Mouse (Mus musculus): ENCODE data around the gene 1700022I11Rik.

1700022I11Rik gene

GRCm38 (mm10) chr4:42969304-42969703 is at the start of gene 1700022I11Rik:
TSS of gene 1700022I11Rik (plus strand) at chr4:42969604.
- DNase-seq (ENCODE audit: low spot score in 2 of 2) = no peak

DNA sequence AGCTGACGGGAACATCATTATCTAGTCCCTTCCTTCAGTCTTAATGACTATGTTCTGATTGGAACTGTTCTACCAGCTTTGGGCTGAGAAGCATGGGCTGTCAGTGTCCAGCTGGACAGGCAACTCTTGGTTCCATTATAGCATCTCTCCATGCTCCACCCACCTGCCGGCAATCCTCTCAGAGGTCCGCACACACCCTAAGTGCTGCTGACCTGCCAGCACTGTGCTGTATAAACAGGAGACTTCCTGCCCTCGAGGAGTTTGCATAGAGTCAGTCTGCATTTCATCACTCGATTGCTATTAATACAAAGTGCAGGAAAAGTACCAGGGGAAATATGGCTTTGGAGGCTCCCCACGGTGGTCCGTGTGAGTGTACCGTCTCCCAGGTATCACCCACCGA is 48.7 kb upstream of the 1700022I11Rik start:
- no peak for DNase-seq (ENCODE audit: low spot score in 2 of 2)

DNA sequence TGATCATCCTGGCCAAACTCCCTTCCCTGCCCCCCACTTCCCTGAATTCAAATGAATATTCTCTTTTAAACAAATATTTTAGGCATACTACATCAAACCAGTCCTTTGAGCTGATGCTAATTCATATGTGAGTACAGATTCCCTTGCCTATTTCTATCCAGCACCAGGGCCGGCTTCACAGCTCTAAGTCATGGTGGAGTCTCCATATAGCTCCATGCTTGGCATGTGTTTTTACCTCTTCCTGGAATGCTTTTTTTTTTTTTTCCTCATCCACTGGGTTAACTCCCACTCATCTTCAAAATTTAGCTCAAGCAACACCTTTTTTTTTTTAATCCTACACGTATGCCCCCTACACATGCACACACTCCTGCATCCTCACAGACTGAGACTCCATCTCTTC is 47.9 kb upstream of the 1700022I11Rik start:
- DNase-seq (ENCODE audit: low spot score in 2 of 2) = no peak

GRCm38 (mm10) chr4:42922056-42922455 is 47.3 kb upstream of the 1700022I11Rik start:
- DNase-seq (ENCODE audit: low spot score in 2 of 2) = no peak

GRCm38 (mm10) chr4:42922461-42922860 is 46.9 kb upstream of the 1700022I11Rik start:
- DNase-seq (ENCODE audit: low spot score in 2 of 2) = no peak

DNA sequence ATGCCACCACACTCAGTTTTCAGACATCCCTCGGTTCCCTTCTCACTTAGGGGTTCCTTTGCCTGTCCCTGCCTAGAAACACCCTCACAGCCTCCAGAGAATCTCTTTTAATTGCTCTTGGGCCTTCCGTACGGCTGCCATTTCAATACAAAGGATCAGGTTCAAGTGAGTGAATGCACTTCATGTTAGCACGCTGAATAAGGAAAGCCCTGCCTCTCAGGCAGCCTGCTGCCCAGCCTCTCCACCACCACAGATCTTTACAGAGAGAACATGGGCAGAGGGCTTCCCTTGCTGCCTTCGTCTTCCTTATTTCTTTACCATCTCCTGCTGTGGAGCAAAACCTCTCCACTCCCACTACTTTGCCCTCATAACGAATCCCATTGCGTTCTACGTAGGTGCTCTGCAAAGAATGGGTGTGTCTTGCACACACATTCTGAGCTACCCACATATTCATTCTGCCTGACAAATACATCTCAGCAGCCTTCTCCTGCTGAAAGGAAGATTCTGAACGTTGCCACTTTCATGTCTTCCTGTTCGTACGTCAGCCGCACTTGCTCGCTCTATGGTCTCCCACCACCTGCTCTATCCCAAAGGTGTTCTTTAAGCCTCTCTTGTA is 45.2 kb upstream of the 1700022I11Rik start:
- DNase-seq (ENCODE audit: low spot score in 2 of 2) = no peak

GRCm38 (mm10) chr4:42928209-42928608 is 41.2 kb upstream of the 1700022I11Rik start:
- DNase-seq (ENCODE audit: low spot score in 2 of 2) = no peak

- DNase-seq (ENCODE audit: low spot score in 2 of 2) = no peak
Measured at GRCm38 (mm10) chr4:42928952-42929351, 40.5 kb upstream of the 1700022I11Rik start.

GRCm38 (mm10) chr4:42932229-42932969 is 37.0 kb upstream of the 1700022I11Rik start:
- no peak for DNase-seq (ENCODE audit: low spot score in 2 of 2)

DNA sequence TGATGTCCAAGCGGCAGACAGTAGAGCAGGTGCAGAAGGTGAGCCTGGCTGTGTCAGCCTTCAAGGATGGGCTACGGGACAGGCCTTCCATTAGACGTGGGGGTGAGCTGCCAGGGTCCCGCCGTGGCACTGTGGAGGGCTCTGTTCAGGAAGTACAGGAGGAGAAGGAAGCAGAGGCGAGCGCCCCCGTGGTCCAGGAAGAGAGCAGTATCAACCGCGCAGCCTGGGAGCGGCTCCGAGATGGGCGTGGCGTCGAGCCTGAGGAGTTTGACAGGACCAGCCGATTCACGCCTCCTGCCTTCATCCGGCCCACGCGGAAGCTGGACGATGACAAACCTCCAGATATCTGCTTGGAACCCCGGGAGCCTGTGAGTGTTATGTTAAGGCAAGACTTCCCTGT is 35.8 kb upstream of the 1700022I11Rik start:
- no peak for DNase-seq (ENCODE audit: low spot score in 2 of 2)

- DNase-seq (ENCODE audit: low spot score in 2 of 2) = no peak
Measured at GRCm38 (mm10) chr4:42941396-42941795, 28.0 kb upstream of the 1700022I11Rik start.

GRCm38 (mm10) chr4:42943341-42943740 is 26.1 kb upstream of the 1700022I11Rik start:
- no peak for DNase-seq (ENCODE audit: low spot score in 2 of 2)

GRCm38 (mm10) chr4:42944185-42944584 is 25.2 kb upstream of the 1700022I11Rik start:
- DNase-seq (ENCODE audit: low spot score in 2 of 2) = no peak

DNA sequence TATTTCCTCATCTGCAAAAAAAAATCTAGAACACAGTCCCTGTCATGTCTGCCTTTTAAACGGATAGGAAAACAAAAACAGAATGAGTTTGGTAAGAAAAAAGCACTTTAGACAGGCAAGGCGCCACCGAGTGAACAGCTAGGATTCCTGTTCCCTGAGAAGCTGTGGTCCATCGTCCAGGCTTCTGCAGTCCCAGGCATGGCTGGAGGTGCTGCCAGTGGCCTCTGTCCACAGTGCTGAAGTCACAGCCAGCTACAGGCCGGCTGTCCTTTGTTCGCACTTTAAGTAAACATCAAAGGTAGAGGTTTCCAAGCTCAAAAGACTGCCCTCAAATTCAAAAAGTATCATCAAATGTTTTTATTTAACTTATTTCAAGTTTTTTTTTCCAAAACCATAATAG is 24.4 kb upstream of the 1700022I11Rik start:
- no peak for DNase-seq (ENCODE audit: low spot score in 2 of 2)

GRCm38 (mm10) chr4:42945445-42945844 is 24.0 kb upstream of the 1700022I11Rik start:
- DNase-seq (ENCODE audit: low spot score in 2 of 2) = no peak

DNA sequence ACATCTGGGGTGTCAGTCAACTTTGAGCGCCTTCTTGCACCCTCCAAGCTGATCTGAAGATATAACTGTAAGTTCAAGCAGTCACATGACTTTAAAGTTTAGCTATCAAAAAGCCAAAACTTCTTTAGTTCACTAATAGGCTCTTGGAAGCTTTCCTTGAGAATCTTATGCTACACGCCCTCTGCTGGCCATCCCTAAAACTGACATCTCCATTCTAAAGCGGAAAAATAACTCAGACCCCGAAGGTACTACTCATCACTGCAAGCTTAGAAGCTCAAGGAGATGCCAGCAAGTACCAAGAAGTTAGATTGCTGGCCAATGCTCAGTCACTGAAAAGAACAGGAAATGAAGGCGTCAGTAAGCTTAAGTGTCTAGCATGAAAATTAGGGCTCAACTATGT is 23.5 kb upstream of the 1700022I11Rik start:
- peak in 1 of 2 experiments; percentile 22 for DNase-seq (ENCODE audit: low spot score in 2 of 2)

DNA sequence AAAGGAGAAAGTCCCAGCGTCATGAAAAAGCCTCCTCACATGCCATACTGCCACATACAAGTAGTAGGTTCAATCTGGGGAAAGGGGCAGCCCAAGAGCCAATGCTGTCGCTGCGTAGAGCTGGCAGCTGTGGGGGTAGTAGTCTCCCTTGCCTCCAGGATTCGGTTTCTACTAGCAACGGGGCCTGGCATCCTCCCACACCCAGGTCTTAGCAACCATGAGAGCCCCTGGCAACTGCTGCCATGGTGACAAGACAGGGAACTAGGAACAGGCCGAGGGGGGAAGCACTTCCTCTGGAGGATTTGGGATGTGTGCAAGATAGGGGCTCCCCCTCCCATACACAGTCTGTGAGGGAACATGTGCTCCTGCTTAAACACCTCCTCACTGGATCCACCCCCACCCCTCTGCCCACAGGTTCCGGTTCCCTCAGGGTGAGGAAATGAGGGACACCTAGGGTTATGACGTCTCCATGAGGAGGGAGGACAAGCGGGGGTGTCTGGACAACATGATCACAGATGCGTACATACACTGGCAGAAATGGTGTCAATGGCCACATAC is 22.6 kb upstream of the 1700022I11Rik start:
- no peak for DNase-seq (ENCODE audit: low spot score in 2 of 2)

DNA sequence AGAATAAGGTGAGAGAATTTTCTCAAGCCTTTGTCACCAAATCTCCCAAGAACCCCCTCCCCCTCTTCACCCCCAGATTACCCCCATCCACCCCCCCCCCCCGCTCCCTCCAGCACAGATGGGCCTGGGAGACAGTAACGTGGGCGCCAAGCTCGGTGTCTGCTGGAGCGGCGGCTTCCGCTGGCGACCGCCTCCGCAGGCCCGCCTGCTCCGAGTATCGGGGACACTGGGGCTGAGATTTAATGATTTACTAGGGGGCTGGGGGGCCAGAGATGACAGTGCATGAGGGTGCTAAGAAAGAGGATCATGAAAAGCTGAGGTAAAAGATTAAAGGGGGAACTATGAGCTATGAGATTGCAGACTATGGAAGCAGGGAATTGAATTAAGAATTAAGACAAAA is 20.9 kb upstream of the 1700022I11Rik start:
- no peak for DNase-seq (ENCODE audit: low spot score in 2 of 2)

GRCm38 (mm10) chr4:42949051-42949675 is 20.2 kb upstream of the 1700022I11Rik start:
- DNase-seq (ENCODE audit: low spot score in 2 of 2) = no peak

GRCm38 (mm10) chr4:42949676-42950051 is 19.7 kb upstream of the 1700022I11Rik start, which contains the start of gene Dnajb5:
TSS of gene Dnajb5 (plus strand) at chr4:42949814.
- DNase-seq (ENCODE audit: low spot score in 2 of 2) = peak; percentile 86 to 89

DNA sequence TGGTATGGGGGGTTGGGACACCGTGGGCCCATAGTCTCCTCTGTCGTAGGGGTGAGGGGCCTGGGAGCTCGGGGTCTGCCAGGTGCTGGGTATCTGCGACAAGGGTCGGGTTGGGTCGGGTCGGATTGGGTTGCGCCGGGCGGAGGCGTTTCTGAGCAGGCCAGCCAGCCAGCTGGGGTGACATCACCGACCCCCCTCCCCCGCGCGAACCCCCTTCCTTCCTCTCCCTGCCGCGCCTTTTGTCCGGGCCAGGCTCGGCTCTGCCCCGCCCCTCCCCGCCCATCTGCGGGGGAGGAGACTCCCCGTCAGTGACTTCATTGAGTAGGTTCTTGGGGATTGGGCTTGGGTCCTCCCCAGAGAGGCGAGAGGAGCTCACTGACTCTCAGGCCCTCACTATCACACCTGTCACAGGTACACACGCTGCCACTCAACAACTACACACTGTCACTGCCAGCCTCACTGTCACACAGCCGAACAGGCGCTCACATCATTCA is 19.3 kb upstream of the 1700022I11Rik start:
- DNase-seq (ENCODE audit: low spot score in 2 of 2) = peak; percentile 51 to 66

Measured in spleen, postnatal 14 days (tissue).